Mouse (Mus musculus): ENCODE data around the gene Phc3. TPM values are rescaled to one million over a fixed set of nuclear protein-coding genes. Genes with fewer than 3 reads are reported as not detected.

Gene Phc3
- polyA plus RNA-seq (2015; fragmentation: Illumina TruSeq; extraction: RNeasy Lipid Tissue Mini Kit (QIAGEN cat#74804); ENCODE audit: insufficient read depth, low replicate concordance), result 43.1 TPM

GRCm38 (mm10) chr3:30969104-30969581 lies at the start of gene Phc3:
Gene Phc3 (minus strand): TSS chr3:30969415.

GRCm38 (mm10) chr3:30995283-30995898 lies 26.2 kb upstream of the Phc3 start, which contains the start of gene Prkci:
Gene Prkci (plus strand): TSS chr3:30995747.

GRCm38 (mm10) chr3:30855604-30856458 lies 113.4 kb downstream of the Phc3 start, which contains the start of gene Gpr160:
Gene Gpr160 (plus strand): TSS chr3:30855950.

Other genes starting within 250 kb of the Phc3 start
- not detected for gene Samd7, start 223.1 kb downstream of the Phc3 start, polyA plus RNA-seq (2015; fragmentation: Illumina TruSeq; extraction: RNeasy Lipid Tissue Mini Kit (QIAGEN cat#74804); ENCODE audit: insufficient read depth, low replicate concordance)
- gene Sec62, start 176.5 kb downstream of the Phc3 start, polyA plus RNA-seq (2015; fragmentation: Illumina TruSeq; extraction: RNeasy Lipid Tissue Mini Kit (QIAGEN cat#74804); ENCODE audit: insufficient read depth, low replicate concordance), result 79.5 TPM
- gene Gpr160, start 113.5 kb downstream of the Phc3 start, polyA plus RNA-seq (2015; fragmentation: Illumina TruSeq; extraction: RNeasy Lipid Tissue Mini Kit (QIAGEN cat#74804); ENCODE audit: insufficient read depth, low replicate concordance), result 6.7 TPM
- 20.7 TPM for gene Prkci, start 26.3 kb upstream of the Phc3 start, polyA plus RNA-seq (2015; fragmentation: Illumina TruSeq; extraction: RNeasy Lipid Tissue Mini Kit (QIAGEN cat#74804); ENCODE audit: insufficient read depth, low replicate concordance)
- 46.7 TPM for gene Skil, start 125.6 kb upstream of the Phc3 start, polyA plus RNA-seq (2015; fragmentation: Illumina TruSeq; extraction: RNeasy Lipid Tissue Mini Kit (QIAGEN cat#74804); ENCODE audit: insufficient read depth, low replicate concordance)
- not detected for gene Cldn11, start 180.5 kb upstream of the Phc3 start, polyA plus RNA-seq (2015; fragmentation: Illumina TruSeq; extraction: RNeasy Lipid Tissue Mini Kit (QIAGEN cat#74804); ENCODE audit: insufficient read depth, low replicate concordance)